Mouse (Mus musculus): ENCODE measurements around the gene Bsx. TPM values are rescaled to one million over a fixed set of nuclear protein-coding genes. Genes with fewer than 3 reads are reported as not detected.

Bsx gene
- polyA plus RNA-seq, 1 experiment from 2014 or later = 0.27 TPM

DNA sequence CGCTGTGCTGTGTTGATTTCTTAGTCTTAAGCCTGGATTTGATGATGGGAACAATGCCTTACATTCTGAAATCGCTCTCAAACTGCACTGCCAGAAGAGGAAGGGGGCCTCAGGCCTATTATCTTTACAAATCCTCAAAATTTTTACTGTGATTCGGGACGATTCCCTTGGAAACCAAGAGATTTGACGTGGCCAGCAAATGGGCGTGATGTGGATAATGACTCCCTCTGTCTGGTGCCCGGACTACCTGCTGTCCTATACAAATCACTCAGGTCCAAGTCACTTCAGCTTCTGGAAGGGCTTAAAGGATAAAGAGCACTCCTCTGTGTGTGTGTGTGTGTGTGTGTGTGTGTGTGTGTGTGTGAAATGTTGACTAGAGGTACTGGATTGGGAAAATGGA is 35.0 kb downstream of the Bsx start:
- peaks cover 44% of the 10 kb centered on the region for H3K4me1 ChIP-seq
- H3K36me3 ChIP-seq (replicated peaks) = no peaks in the 10 kb centered on the region
- peak; percentile 53 for DNase-seq (ENCODE audit: extremely low spot score, low spot score)
- 12% methylated on average over 7 of the region's 7 CpGs for WGBS
- H3K9me3 ChIP-seq = no peaks in the 10 kb centered on the region
- H3K27ac ChIP-seq = no peak overlapping the region
- peak overlapping the region; percentile 21; the same call in 1 of the 2 replicates for H3K4me3 ChIP-seq
- H3K27me3 ChIP-seq (ENCODE audit: poor library complexity, severe bottlenecking) = peaks cover 57% of the 10 kb centered on the region

DNA sequence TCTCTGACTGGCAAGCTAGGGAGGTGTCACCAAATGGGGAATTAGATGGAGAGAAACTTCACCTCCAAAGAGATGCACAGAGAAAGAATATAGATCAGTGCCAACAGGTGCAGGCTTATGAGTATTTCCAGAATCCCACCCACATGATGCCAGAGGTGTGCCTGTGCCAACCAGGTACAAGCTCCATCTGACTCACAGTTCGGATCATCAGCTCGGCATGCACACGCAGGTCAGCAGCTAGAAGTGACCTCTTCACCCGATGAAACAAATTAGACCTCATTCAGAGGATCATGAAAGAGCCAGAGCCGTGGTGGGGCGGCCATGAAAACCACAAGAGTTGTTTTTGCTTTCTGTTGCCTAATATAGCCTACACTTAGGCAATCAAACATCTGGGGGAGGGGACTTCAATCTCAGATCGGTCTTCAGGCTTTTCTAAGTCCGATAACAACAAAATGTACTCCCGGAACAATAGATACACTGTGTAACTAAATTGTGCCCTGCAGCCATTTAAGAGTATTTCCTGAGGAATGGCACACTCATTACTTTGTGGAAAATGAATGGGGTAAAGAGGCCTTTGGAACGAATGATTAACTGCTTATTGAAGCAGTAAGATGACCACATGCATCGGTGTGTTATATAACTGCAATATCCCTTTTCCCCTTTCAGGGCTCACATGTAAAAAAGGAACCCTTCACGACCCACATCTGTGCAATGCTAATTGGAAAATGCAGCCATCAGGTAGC is 44.1 kb downstream of the Bsx start:
- Histone ChIP-seq H3K36me3 (replicated peaks) (no peaks in the 10 kb centered on the region), H3K4me3 (no peak overlapping the region), H3K27ac (no peak overlapping the region), H3K27me3 (ENCODE audit: poor library complexity, severe bottlenecking) (peaks cover 49% of the 10 kb centered on the region; the same call in 1 of the 2 replicates), H3K4me1 (peaks cover 42% of the 10 kb centered on the region), H3K9me3 (no peaks in the 10 kb centered on the region)
- no peak for DNase-seq (ENCODE audit: extremely low spot score, low spot score)
- 37% methylated on average over 12 of the region's 12 CpGs for WGBS

GRCm38 (mm10) chr9:40927351-40927980 is 53.5 kb downstream of the Bsx start:
- WGBS = 76% methylated on average over 17 of the region's 17 CpGs
- Histone ChIP-seq H3K9me3 (no peaks in the 10 kb centered on the region), H3K4me1 (peaks cover 13% of the 10 kb centered on the region), H3K4me3 (no peak overlapping the region), H3K27ac (peak overlapping the region; percentile 49; the same call in 1 of the 2 replicates), H3K27me3 (ENCODE audit: poor library complexity, severe bottlenecking) (peaks cover 6% of the 10 kb centered on the region; the same call in 1 of the 2 replicates), H3K36me3 (replicated peaks) (no peaks in the 10 kb centered on the region)
- no peak for DNase-seq (ENCODE audit: extremely low spot score, low spot score)

Other genes with a start within 250 kb of the Bsx start
- not detected in 2 replicates for gene Gm21915, start 203.5 kb upstream of the Bsx start, polyA plus RNA-seq (2016; fragmentation: Nextera tagmentation; extraction: Ambion mirVana)
- 14.7 and 15.4 TPM in 2 replicates for gene Clmp, start 188.2 kb upstream of the Bsx start, polyA plus RNA-seq (2016; fragmentation: Nextera tagmentation; extraction: Ambion mirVana)
- 3,411 and 3,929 TPM in 2 replicates for gene Hspa8, start 73.1 kb upstream of the Bsx start, polyA plus RNA-seq (2016; fragmentation: Nextera tagmentation; extraction: Ambion mirVana)
- gene Jhy, start 90.0 kb downstream of the Bsx start, polyA plus RNA-seq (2016; fragmentation: Nextera tagmentation; extraction: Ambion mirVana) = 0.12 and 0.26 TPM in 2 replicates
- gene Crtam, start 130.5 kb downstream of the Bsx start, polyA plus RNA-seq (2016; fragmentation: Nextera tagmentation; extraction: Ambion mirVana) = 0.10 TPM in 1 of 2 replicates, not detected in the other